Mouse (Mus musculus) kidney, embryonic 14.5 days (tissue): Measurements from ENCODE around the gene Gm44965. TPM values are rescaled to one million over a fixed set of nuclear protein-coding genes. Genes with fewer than 3 reads are reported as not detected.

Experiments used
- ATAC-seq: fragments of 200-750 bp; cut with Nextera tagmentation; 2 replicates; pipeline ENCODE4 v1.8.0; 2017; ENCODE audit warnings: moderate number of reproducible peaks, mild to moderate bottlenecking, moderate TSS enrichment, moderate library complexity; ENCODE audit not compliant: low FRiP score, low TSS enrichment
- H3K27ac ChIP-seq: fragments of 300-500 bp; sonication (generic); 2 replicates; pipeline ENCODE4 v1.5.1; 2014; ENCODE audit warnings: low read depth, mild to moderate bottlenecking, low read length, moderate library complexity, mixed read lengths
- H3K27me3 ChIP-seq: fragments of 300-500 bp; sonication (generic); 2 replicates; pipeline ENCODE4 v1.6.1; 2014; ENCODE audit warnings: mild to moderate bottlenecking, low read length; ENCODE audit not compliant: control insufficient read depth, insufficient read depth
- H3K36me3 ChIP-seq: fragments of 300-500 bp; sonication (generic); 2 replicates; pipeline ENCODE4 v1.6.1; 2014; ENCODE audit warnings: low read length, mixed read lengths; ENCODE audit not compliant: control insufficient read depth, insufficient read depth
- H3K4me1 ChIP-seq: fragments of 300-500 bp; sonication (generic); 2 replicates; pipeline ENCODE4 v1.6.1; 2014; ENCODE audit warnings: low read length, mixed read lengths; ENCODE audit not compliant: control insufficient read depth, insufficient read depth
- H3K4me2 ChIP-seq: fragments of 300-500 bp; sonication (generic); replicated peaks from 2 replicates; pipeline ENCODE4 v1.6.1; 2014; ENCODE audit warnings: low read depth, mild to moderate bottlenecking, low read length
- H3K4me3 ChIP-seq: fragments of 300-500 bp; sonication (generic); 2 replicates; pipeline ENCODE4 v1.5.1; 2014; ENCODE audit warnings: mild to moderate bottlenecking, low read length
- H3K9ac ChIP-seq: fragments of 300-500 bp; sonication (generic); 2 replicates; pipeline ENCODE4 v1.6.1; 2014; ENCODE audit warnings: low read depth, mild to moderate bottlenecking, low read length, moderate library complexity
- H3K9me3 ChIP-seq: fragments of 300-500 bp; sonication (generic); 2 replicates; pipeline ENCODE4 v1.6.1; 2016; ENCODE audit warnings: low read length; ENCODE audit not compliant: control insufficient read depth
- WGBS: fragments of 180-500 bp; shearing (Covaris S2); extraction: QIAGEN DNeasy Blood & Tissue Kit; methylation state at CpG from one replicate; pipeline ENCODE4 v1.1.7; 2014; 5-methylcytosine and 5-hydroxymethylcytosine counted together
- polyA plus RNA-seq: library from polyadenylated mRNA; unstranded; fragments of >200 nt; fragmentation: Nextera tagmentation; extraction: Ambion mirVana; gene quantifications from 2 replicates; pipeline ENCODE4 v1.2.1, GENCODE M21; 2014

Gm44965 gene
- polyA plus RNA-seq, 1 experiment from 2014 or later: not detected

GRCm38 (mm10) chr6:48591871-48592270 lies 1.9 kb upstream of the Gm44965 start:
- peaks cover 10% of the 10 kb centered on the region; the same call in 1 of the 2 replicates for H3K4me1 ChIP-seq
- H3K27me3 ChIP-seq: no peaks in the 10 kb centered on the region
- no peak overlapping the region for H3K27ac ChIP-seq
- WGBS: 91% methylated on average over 6 of the region's 6 CpGs
- H3K4me2 ChIP-seq: no peak overlapping the region
- ATAC-seq: no peak
- no peak overlapping the region for H3K4me3 ChIP-seq
- H3K9me3 ChIP-seq: peaks cover 9% of the 10 kb centered on the region
- no peak overlapping the region for H3K9ac ChIP-seq
- peaks cover 10% of the 10 kb centered on the region for H3K36me3 ChIP-seq

GRCm38 (mm10) chr6:48594043-48594738 lies 450 bp downstream of the Gm44965 start:
- H3K4me3 ChIP-seq: peak overlapping the region; percentile 91
- H3K4me2 ChIP-seq: peak overlapping the region; percentile 75
- WGBS: under 1% methylated on average over 37 of the region's 41 CpGs
- H3K27ac ChIP-seq: peak overlapping the region; percentile 92
- ATAC-seq: peak; percentile 67
- H3K9me3 ChIP-seq: peaks cover 23% of the 10 kb centered on the region
- H3K27me3 ChIP-seq: no peaks in the 10 kb centered on the region
- peaks cover 10% of the 10 kb centered on the region; the same call in 1 of the 2 replicates for H3K4me1 ChIP-seq
- H3K9ac ChIP-seq: peak overlapping the region; percentile 88
- H3K36me3 ChIP-seq: peaks cover 33% of the 10 kb centered on the region

GRCm38 (mm10) chr6:48595278-48595677 lies 1.5 kb downstream of the Gm44965 start:
- Histone ChIP-seq H3K36me3 (peaks cover 41% of the 10 kb centered on the region), H3K27me3 (no peaks in the 10 kb centered on the region), H3K4me2 (peak overlapping the region; percentile 75), H3K9me3 (peaks cover 23% of the 10 kb centered on the region), H3K4me3 (peak overlapping the region; percentile 91), H3K9ac (peak overlapping the region; percentile 88; the same call in 1 of the 2 replicates), H3K4me1 (peaks cover 10% of the 10 kb centered on the region; the same call in 1 of the 2 replicates), H3K27ac (no peak overlapping the region)
- 40% methylated on average over 1 of the region's 1 CpGs for WGBS
- ATAC-seq: no peak

GRCm38 (mm10) chr6:48596545-48597232 lies 2.9 kb downstream of the Gm44965 start:
- no peak overlapping the region for H3K4me2 ChIP-seq
- no peak overlapping the region for H3K27ac ChIP-seq
- H3K4me3 ChIP-seq: no peak overlapping the region
- H3K27me3 ChIP-seq: no peaks in the 10 kb centered on the region
- peaks cover 23% of the 10 kb centered on the region for H3K9me3 ChIP-seq
- H3K36me3 ChIP-seq: peaks cover 41% of the 10 kb centered on the region
- ATAC-seq: no peak
- H3K4me1 ChIP-seq: peaks cover 10% of the 10 kb centered on the region; the same call in 1 of the 2 replicates
- no peak overlapping the region for H3K9ac ChIP-seq
- WGBS: 96% methylated on average over 45 of the region's 45 CpGs

GRCm38 (mm10) chr6:48597233-48597625 lies 3.5 kb downstream of the Gm44965 start:
- Histone ChIP-seq H3K4me1 (peaks cover 10% of the 10 kb centered on the region; the same call in 1 of the 2 replicates), H3K36me3 (peaks cover 41% of the 10 kb centered on the region), H3K4me2 (no peak overlapping the region), H3K4me3 (no peak overlapping the region), H3K9me3 (peaks cover 23% of the 10 kb centered on the region), H3K27ac (no peak overlapping the region), H3K9ac (no peak overlapping the region), H3K27me3 (no peaks in the 10 kb centered on the region)
- 96% methylated on average over 27 of the region's 27 CpGs for WGBS
- no peak for ATAC-seq

GRCm38 (mm10) chr6:48600594-48600993 lies 6.9 kb downstream of the Gm44965 start:
- Histone ChIP-seq H3K27me3 (no peaks in the 10 kb centered on the region), H3K27ac (no peak overlapping the region), H3K9me3 (peaks cover 23% of the 10 kb centered on the region), H3K4me3 (no peak overlapping the region), H3K36me3 (peaks cover 41% of the 10 kb centered on the region), H3K9ac (no peak overlapping the region), H3K4me2 (no peak overlapping the region), H3K4me1 (peaks cover 7% of the 10 kb centered on the region)
- WGBS: 91% methylated on average over 1 of the region's 1 CpGs
- ATAC-seq: no peak

GRCm38 (mm10) chr6:48601271-48602079 lies 7.7 kb downstream of the Gm44965 start, which contains the start of gene Zfp775:
Gene Zfp775, plus strand, starts transcription at chr6:48602063.
- 4% methylated on average over 42 of the region's 42 CpGs for WGBS
- no peaks in the 10 kb centered on the region for H3K27me3 ChIP-seq
- H3K4me1 ChIP-seq: peaks cover 7% of the 10 kb centered on the region
- H3K9ac ChIP-seq: peak within 1 kb of the TSS; percentile 75
- peak; percentile 99 for ATAC-seq
- peaks cover 35% of the 10 kb centered on the region for H3K36me3 ChIP-seq
- peak within 1 kb of the TSS; percentile 76 for H3K4me3 ChIP-seq
- H3K9me3 ChIP-seq: peaks cover 19% of the 10 kb centered on the region
- peak within 1 kb of the TSS; percentile 51 for H3K4me2 ChIP-seq
- peak within 1 kb of the TSS; percentile 60; the same call in 1 of the 2 replicates for H3K27ac ChIP-seq

GRCm38 (mm10) chr6:48602080-48602741 lies 8.5 kb downstream of the Gm44965 start:
- ATAC-seq: peak; percentile 82

More at GRCm38 (mm10) chr6:48602080-48602741, 8.5 kb downstream of the Gm44965 start:
- Histone ChIP-seq H3K9ac (peak overlapping the region; percentile 75), H3K4me1 (peaks cover 7% of the 10 kb centered on the region), H3K4me2 (peak overlapping the region; percentile 51), H3K36me3 (peaks cover 28% of the 10 kb centered on the region), H3K4me3 (peak overlapping the region; percentile 76), H3K9me3 (peaks cover 11% of the 10 kb centered on the region), H3K27ac (peak overlapping the region; percentile 3; the same call in 1 of the 2 replicates), H3K27me3 (no peaks in the 10 kb centered on the region)
- WGBS: 1% methylated on average over 27 of the region's 28 CpGs
